Mouse (Mus musculus): ENCODE results near the gene Lrpprc. TPM values are rescaled to one million over a fixed set of nuclear protein-coding genes. Genes with fewer than 3 reads are reported as not detected.

The Lrpprc gene
- polyA plus RNA-seq, 1 experiment from 2014 or later, result 52.9 TPM

- Histone ChIP-seq H3K36me3 (no peaks in the 10 kb centered on the region), H3K4me3 (no peak overlapping the region), H3K9me3 (no peaks in the 10 kb centered on the region), H3K4me2 (replicated peaks) (no peak overlapping the region), H3K4me1 (no peaks in the 10 kb centered on the region), H3K9ac (no peak overlapping the region), H3K27me3 (replicated peaks) (no peaks in the 10 kb centered on the region), H3K27ac (no peak overlapping the region)
- ATAC-seq (ENCODE audit: low FRiP score, low read depth), result no peak
- 86% methylated on average over 3 of the region's 3 CpGs for WGBS
Measured at GRCm38 (mm10) chr17:84681670-84682069, 108.9 kb downstream of the Lrpprc start.

- Histone ChIP-seq H3K36me3 (no peaks in the 10 kb centered on the region), H3K27me3 (replicated peaks) (peaks cover 11% of the 10 kb centered on the region; the same call in 1 of the 2 replicates), H3K4me2 (replicated peaks) (no peak overlapping the region), H3K9me3 (no peaks in the 10 kb centered on the region), H3K4me3 (no peak overlapping the region), H3K9ac (no peak overlapping the region), H3K4me1 (peaks cover 7% of the 10 kb centered on the region; the same call in 1 of the 2 replicates), H3K27ac (no peak overlapping the region)
- 93% methylated on average over 11 of the region's 11 CpGs for WGBS
- ATAC-seq (ENCODE audit: low FRiP score, low read depth), result no peak
Measured at GRCm38 (mm10) chr17:84677595-84677994, 113.0 kb downstream of the Lrpprc start.

GRCm38 (mm10) chr17:84675951-84676366 is 114.6 kb downstream of the Lrpprc start, which contains the start of gene Abcg8:
Gene Abcg8 (plus strand): TSS chr17:84676302.
- Histone ChIP-seq H3K4me1 (peaks cover 7% of the 10 kb centered on the region; the same call in 1 of the 2 replicates), H3K4me3 (peak within 1 kb of the TSS; percentile 32), H3K27me3 (replicated peaks) (peaks cover 11% of the 10 kb centered on the region; the same call in 1 of the 2 replicates), H3K27ac (no peak within 1 kb of the TSS), H3K9ac (peak within 1 kb of the TSS; percentile 30; the same call in 1 of the 2 replicates), H3K4me2 (replicated peaks) (peak within 1 kb of the TSS; percentile 64), H3K9me3 (no peaks in the 10 kb centered on the region), H3K36me3 (no peaks in the 10 kb centered on the region)
- 3% methylated on average over 24 of the region's 24 CpGs for WGBS
- ATAC-seq (ENCODE audit: low FRiP score, low read depth), result peak; percentile 48; the same call in 1 of the 2 replicates

- H3K4me2 ChIP-seq (replicated peaks), result no peak overlapping the region
- H3K4me3 ChIP-seq, result no peak overlapping the region
- peaks cover 7% of the 10 kb centered on the region; the same call in 1 of the 2 replicates for H3K4me1 ChIP-seq
- H3K9ac ChIP-seq, result no peak overlapping the region
- H3K9me3 ChIP-seq, result no peaks in the 10 kb centered on the region
- no peaks in the 10 kb centered on the region for H3K36me3 ChIP-seq
- no peak for ATAC-seq (ENCODE audit: low FRiP score, low read depth)
- WGBS, result 73% methylated on average over 4 of the region's 4 CpGs
- no peak overlapping the region for H3K27ac ChIP-seq
- peaks cover 11% of the 10 kb centered on the region; the same call in 1 of the 2 replicates for H3K27me3 ChIP-seq (replicated peaks)
Measured at GRCm38 (mm10) chr17:84675204-84675603, 115.4 kb downstream of the Lrpprc start.

GRCm38 (mm10) chr17:84674048-84674447 is 116.5 kb downstream of the Lrpprc start:
- Histone ChIP-seq H3K9me3 (no peaks in the 10 kb centered on the region), H3K4me3 (no peak overlapping the region), H3K4me2 (replicated peaks) (no peak overlapping the region), H3K36me3 (no peaks in the 10 kb centered on the region), H3K27ac (no peak overlapping the region), H3K4me1 (peaks cover 7% of the 10 kb centered on the region; the same call in 1 of the 2 replicates), H3K9ac (no peak overlapping the region), H3K27me3 (replicated peaks) (peaks cover 11% of the 10 kb centered on the region; the same call in 1 of the 2 replicates)
- WGBS, result 48% methylated on average over 7 of the region's 7 CpGs
- no peak for ATAC-seq (ENCODE audit: low FRiP score, low read depth)

GRCm38 (mm10) chr17:84672376-84673369 is 117.9 kb downstream of the Lrpprc start:
- Histone ChIP-seq H3K4me2 (replicated peaks) (no peak overlapping the region), H3K4me3 (no peak overlapping the region), H3K27ac (no peak overlapping the region), H3K9ac (no peak overlapping the region), H3K9me3 (no peaks in the 10 kb centered on the region), H3K4me1 (peaks cover 7% of the 10 kb centered on the region; the same call in 1 of the 2 replicates), H3K27me3 (replicated peaks) (peaks cover 11% of the 10 kb centered on the region; the same call in 1 of the 2 replicates), H3K36me3 (no peaks in the 10 kb centered on the region)
- ATAC-seq (ENCODE audit: low FRiP score, low read depth), result no peak
- 84% methylated on average over 16 of the region's 16 CpGs for WGBS

- H3K9me3 ChIP-seq, result no peaks in the 10 kb centered on the region
- no peak overlapping the region for H3K9ac ChIP-seq
- no peak overlapping the region for H3K4me3 ChIP-seq
- no peaks in the 10 kb centered on the region for H3K36me3 ChIP-seq
- H3K27me3 ChIP-seq (replicated peaks), result no peaks in the 10 kb centered on the region; the same call in 1 of the 2 replicates
- 93% methylated on average over 3 of the region's 3 CpGs for WGBS
- H3K4me2 ChIP-seq (replicated peaks), result no peak overlapping the region
- H3K4me1 ChIP-seq, result peaks cover 14% of the 10 kb centered on the region
- no peak overlapping the region for H3K27ac ChIP-seq
- no peak for ATAC-seq (ENCODE audit: low FRiP score, low read depth)
Measured at GRCm38 (mm10) chr17:84667848-84668247, 122.7 kb downstream of the Lrpprc start.

- H3K4me2 ChIP-seq (replicated peaks), result no peak overlapping the region
- WGBS, result 18% methylated on average over 9 of the region's 9 CpGs
Measured at GRCm38 (mm10) chr17:84665691-84666090, 124.9 kb downstream of the Lrpprc start.

GRCm38 (mm10) chr17:84665053-84665452 is 125.5 kb downstream of the Lrpprc start:
- H3K9me3 ChIP-seq, result no peaks in the 10 kb centered on the region
- no peaks in the 10 kb centered on the region; the same call in 1 of the 2 replicates for H3K27me3 ChIP-seq (replicated peaks)
- WGBS, result 20% methylated on average over 10 of the region's 10 CpGs
- no peak overlapping the region for H3K4me3 ChIP-seq
- H3K27ac ChIP-seq, result no peak overlapping the region
- H3K4me1 ChIP-seq, result peaks cover 14% of the 10 kb centered on the region
- no peak overlapping the region for H3K9ac ChIP-seq
- no peak overlapping the region for H3K4me2 ChIP-seq (replicated peaks)
- ATAC-seq (ENCODE audit: low FRiP score, low read depth), result no peak
- H3K36me3 ChIP-seq, result no peaks in the 10 kb centered on the region

More at GRCm38 (mm10) chr17:84665691-84666090, 124.9 kb downstream of the Lrpprc start:
- no peak overlapping the region for H3K9ac ChIP-seq
- no peaks in the 10 kb centered on the region for H3K9me3 ChIP-seq
- peaks cover 14% of the 10 kb centered on the region for H3K4me1 ChIP-seq
- H3K27ac ChIP-seq, result no peak overlapping the region
- H3K4me3 ChIP-seq, result no peak overlapping the region
- no peaks in the 10 kb centered on the region for H3K36me3 ChIP-seq
- H3K27me3 ChIP-seq (replicated peaks), result no peaks in the 10 kb centered on the region; the same call in 1 of the 2 replicates
- no peak for ATAC-seq (ENCODE audit: low FRiP score, low read depth)

GRCm38 (mm10) chr17:84658951-84659350 is 131.6 kb downstream of the Lrpprc start:
- Histone ChIP-seq H3K4me2 (replicated peaks) (no peak overlapping the region), H3K9me3 (no peaks in the 10 kb centered on the region), H3K27ac (no peak overlapping the region), H3K4me1 (peaks cover 14% of the 10 kb centered on the region), H3K36me3 (no peaks in the 10 kb centered on the region), H3K9ac (no peak overlapping the region), H3K27me3 (replicated peaks) (no peaks in the 10 kb centered on the region), H3K4me3 (no peak overlapping the region)
- WGBS, result 61% methylated on average over 8 of the region's 8 CpGs
- no peak for ATAC-seq (ENCODE audit: low FRiP score, low read depth)

GRCm38 (mm10) chr17:84658195-84658594 is 132.4 kb downstream of the Lrpprc start:
- no peak overlapping the region for H3K27ac ChIP-seq
- no peak overlapping the region for H3K4me3 ChIP-seq
- WGBS, result 48% methylated on average over 5 of the region's 5 CpGs
- no peaks in the 10 kb centered on the region for H3K36me3 ChIP-seq
- H3K4me1 ChIP-seq, result peaks cover 14% of the 10 kb centered on the region
- H3K4me2 ChIP-seq (replicated peaks), result no peak overlapping the region
- H3K9ac ChIP-seq, result no peak overlapping the region
- no peaks in the 10 kb centered on the region for H3K27me3 ChIP-seq (replicated peaks)
- no peak for ATAC-seq (ENCODE audit: low FRiP score, low read depth)
- no peaks in the 10 kb centered on the region for H3K9me3 ChIP-seq

GRCm38 (mm10) chr17:84657782-84658181 is 132.8 kb downstream of the Lrpprc start:
- no peak overlapping the region for H3K4me3 ChIP-seq
- no peak overlapping the region for H3K9ac ChIP-seq
- no peaks in the 10 kb centered on the region for H3K36me3 ChIP-seq
- H3K9me3 ChIP-seq, result no peaks in the 10 kb centered on the region
- H3K4me1 ChIP-seq, result peaks cover 14% of the 10 kb centered on the region
- no peak for ATAC-seq (ENCODE audit: low FRiP score, low read depth)
- 0 out of 2 replicates have a peak overlapping the region, but pooled peaks have one; percentile 3 for H3K27ac ChIP-seq
- H3K4me2 ChIP-seq (replicated peaks), result no peak overlapping the region
- no peaks in the 10 kb centered on the region for H3K27me3 ChIP-seq (replicated peaks)
- WGBS, result 58% methylated on average over 7 of the region's 7 CpGs

All from neural tube, embryonic 12.5 days (tissue).